Mouse (Mus musculus) cerebellum, adult 9-11 months (tissue): ENCODE results near the gene Tmem151a.

ENCODE experiments used
- DNase-seq: peaks from one replicate; pipeline ENCODE4 v3.0.0; 2022

Gene Tmem151a

DNA sequence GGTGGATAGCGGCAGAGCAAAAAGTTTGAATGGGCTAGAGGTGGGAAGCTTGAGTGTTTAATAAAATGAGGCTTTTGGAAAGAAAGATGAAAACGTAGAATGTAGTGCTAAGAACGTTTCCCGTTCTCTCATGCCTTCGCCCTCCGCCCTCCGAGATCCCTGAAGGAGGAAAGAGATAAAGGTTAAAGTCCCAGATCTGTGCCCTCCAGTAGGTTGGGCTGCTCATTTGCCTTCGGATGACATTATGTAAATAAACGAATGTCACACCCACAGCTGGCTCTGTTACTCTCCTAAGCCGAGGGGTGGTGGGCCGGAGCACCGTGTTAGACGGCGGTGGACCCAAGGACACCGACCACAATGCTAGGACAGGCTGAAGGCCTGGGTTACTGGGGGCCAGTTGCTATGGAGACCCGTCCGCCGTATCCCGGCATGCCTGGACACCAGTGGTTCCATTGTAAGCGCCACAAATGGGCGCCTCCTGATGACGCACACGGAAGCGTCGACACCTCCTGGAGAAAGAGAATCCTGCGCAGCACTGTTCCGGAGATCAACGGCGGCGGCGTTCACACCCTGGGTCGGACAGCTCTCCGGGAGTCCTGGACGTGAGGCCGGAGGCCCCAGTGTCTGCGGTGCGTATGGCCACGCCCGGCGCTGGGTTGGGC lies 44.3 kb downstream of the Tmem151a start, which contains the start of gene Brms1:
Brms1 (plus strand) TSS at position 493 of the 662 bp plus-strand sequence.
- DNase-seq, result peak; percentile 91

DNA sequence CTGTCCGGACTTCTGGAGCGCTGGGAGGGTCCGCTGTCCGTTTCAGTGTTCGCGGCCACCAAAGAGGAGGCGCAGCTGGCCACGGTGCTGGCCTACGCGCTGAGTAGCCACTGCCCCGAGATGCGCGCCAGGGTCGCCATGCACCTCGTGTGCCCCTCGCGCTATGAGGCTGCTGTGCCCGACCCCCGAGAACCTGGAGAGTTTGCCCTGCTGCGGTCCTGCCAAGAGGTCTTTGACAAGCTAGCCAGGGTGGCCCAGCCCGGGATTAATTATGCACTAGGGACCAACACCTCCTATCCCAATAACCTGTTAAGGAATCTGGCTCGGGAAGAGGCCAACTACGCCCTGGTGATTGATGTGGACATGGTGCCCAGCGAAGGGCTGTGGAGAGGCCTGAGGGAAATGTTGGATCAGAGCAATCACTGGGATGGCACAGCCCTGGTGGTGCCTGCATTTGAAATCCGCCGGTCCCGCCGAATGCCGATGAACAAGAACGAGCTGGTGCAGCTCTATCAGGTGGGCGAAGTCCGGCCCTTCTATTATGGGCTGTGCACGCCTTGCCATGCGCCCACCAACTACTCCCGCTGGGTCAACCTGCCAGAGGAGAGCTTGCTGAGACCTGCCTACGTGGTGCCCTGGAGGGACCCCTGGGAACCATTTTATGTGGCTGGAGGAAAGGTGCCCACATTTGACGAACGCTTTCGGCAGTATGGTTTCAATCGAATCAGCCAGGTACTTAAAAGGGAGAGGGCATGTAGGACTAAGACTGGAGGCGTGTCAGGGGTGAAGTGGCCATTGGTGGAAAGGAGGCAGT lies 45.8 kb downstream of the Tmem151a start:
- no peak for DNase-seq

DNA sequence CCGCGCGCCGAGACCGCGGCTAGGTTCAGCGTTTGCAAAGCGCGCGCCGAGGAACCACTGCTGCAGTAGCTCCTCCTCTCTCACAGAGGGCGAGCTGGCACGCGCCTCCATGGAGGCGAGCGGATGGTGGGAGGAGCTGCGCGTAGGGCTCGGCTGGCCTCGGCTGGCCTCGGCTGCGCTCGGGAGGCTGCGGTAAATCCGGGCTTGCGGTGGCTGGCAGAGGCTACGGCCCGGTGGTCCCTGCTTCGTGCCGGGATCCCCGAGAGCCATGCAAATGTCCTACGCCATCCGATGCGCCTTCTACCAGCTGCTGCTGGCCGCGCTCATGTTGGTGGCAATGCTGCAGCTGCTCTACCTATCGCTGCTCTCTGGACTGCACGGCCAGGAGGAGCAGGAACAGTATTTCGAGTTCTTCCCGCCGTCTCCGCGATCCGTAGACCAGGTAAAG lies 46.6 kb downstream of the Tmem151a start, which contains the start of the genes B4gat1 and AC124502.3:
B4gat1 (plus strand) TSS at position 118 of the 448 bp plus-strand sequence.
AC124502.3 (plus strand) TSS at position 183 of the 448 bp plus-strand sequence.
- DNase-seq, result peak; percentile 95

DNA sequence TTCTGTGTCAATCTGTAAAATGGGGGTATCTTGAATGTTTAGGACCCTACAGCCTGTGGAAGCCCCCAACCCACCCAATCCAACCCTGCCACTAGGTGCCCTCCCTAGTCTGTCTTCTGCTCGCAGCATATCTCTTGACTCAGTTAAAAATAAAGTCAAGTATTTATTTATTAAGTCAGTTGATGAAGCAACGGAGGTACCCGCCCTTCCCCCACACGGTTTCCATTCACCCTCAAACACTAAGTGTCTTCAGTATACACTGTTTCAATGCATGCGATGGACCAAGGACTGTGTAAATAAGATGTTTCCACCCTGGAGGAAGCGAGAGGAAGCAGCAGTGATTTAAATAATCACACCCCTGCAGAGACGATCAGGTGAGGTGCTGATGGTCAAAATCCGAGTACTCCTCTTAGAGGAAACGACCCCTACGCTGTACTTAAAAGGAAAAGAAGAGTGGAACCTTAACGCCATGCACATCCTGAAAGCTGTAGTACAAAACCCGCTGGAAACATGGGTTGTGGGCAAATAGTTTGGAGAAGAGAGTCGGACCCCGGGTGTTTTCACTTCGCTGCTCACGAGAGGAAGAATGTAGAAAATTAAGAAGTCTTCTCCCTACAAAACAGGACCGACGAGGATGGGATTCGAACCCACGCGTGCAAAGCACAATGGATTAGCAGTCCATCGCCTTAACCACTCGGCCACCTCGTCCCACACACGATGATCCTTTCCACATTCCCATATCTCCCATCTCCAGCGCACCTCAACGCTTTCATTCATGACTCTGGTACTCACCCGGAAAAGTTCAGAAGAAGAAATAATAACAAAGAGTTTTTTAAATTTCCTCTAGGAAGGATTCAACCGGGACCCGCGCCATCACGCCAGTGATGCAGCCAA lies 47.4 kb downstream of the Tmem151a start:
- DNase-seq, result peak; percentile 93

DNA sequence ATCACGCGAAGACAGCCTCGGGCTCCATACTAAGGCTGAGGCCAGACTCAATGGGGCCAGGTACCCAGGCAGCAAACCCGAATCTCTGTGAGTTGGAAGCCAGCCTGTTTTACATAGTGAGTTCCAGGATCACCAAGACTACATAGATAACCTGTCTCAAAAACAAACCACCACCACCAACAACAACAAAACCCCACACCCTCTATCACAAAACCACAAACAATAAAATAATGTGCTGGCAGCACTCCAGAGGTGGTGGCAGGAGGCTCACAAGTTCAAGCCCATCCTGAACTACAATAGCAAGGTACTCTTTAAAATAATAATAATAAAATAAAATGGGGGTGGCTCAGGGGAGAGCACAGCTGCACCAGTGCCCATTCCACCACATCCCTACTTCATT lies 48.8 kb downstream of the Tmem151a start:
- no peak for DNase-seq

DNA sequence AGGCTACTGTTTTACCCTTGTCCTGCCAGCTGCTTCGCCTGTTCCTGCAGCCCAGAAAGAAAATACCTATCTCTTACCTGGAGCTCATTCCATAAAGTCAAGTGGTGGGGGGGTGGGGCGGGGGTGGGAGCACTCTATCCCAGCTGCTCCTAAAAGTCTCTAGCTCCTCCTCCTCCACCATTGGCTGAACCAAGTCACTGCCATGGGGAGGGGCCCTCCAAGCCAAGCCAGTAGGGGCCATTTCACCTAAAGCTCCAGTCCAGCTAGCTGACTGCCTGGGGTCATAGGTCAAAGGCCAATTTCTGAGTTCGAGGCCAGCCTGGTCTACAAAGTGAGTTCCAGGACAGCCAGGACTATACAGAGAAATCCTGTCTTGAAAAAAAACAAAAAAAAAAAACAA lies 52.6 kb downstream of the Tmem151a start:
- no peak for DNase-seq

DNA sequence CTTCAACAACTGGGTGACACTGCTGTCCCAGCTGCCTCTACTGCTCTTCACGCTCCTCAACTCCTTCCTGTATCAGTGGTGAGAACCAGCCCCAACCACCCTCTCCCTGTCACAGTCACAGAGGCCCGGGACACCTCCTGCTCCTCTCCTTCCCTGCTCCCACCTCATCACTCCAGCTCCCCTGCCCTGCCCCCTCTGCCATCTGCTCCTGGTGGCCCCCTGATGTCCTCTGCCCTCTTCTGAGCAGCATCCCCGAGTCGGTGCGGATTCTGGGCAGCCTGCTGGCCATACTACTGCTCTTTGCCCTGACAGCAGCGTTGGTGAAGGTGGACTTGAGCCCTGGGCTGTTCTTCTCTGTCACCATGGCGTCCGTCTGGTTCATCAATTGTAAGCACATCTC lies 59.2 kb downstream of the Tmem151a start:
- no peak for DNase-seq

DNA sequence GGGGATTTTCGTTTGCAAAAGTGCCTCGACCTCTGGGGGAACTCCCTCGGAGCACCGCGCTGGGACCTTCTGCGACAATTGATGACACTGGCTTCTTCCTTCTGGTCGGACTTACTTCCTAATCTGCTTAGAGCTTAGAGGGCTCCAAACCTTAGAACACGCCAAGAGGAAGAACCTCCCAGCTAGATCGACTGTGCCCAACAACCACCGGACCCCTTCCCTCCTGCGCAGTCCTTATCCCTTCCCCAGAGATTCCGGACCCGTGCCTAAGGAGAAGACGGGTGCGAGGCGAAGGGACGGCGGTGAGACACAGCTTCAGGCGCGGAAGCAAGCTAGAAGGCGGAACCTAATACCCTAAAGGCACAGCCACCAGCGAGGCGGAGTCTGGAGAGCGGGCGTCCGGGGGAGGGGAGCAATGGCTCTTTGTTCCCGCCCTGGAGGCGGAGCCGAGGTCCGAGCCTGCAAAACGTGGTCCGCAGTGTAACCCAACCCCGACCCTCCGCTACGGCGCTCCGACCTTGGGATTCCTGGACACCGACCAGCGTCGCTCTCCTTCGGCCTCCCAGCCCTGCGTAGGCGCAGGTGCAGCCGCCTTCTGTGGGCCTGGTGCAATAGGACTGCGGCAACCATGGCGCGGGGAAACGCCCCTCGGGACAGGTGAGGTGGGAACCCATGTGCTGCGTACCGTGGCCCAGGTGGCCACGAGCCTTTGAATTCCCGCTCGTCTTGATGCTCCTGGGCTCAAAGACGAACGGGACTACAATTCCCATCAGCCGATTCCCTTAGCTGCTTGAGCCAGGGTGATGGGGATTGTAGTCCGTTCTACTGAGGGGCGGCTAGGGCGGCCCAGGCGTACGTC lies 61.5 kb downstream of the Tmem151a start, which contains the start of gene Slc29a2:
Slc29a2 (plus strand) TSS at position 240 of the 859 bp plus-strand sequence.
- peak; percentile 94 for DNase-seq

DNA sequence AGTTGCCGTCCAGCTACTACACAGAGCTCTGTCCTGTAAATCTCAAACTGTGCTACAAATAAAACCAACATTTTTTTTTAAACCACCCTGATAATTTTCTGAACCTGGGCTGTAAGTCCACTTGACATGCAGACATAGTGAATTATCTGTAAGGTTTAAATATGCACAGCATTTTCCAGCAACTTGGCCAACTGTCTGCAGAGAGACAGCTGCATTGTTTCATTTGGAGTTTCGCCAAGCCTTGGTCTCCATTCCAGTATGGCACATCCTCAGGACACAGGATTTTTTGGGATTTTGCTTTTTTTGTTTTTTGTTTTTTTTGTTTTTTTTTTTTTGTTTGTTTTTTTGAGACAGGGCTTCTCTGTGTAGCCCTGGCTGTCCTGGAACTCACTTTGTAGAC lies 63.9 kb downstream of the Tmem151a start:
- DNase-seq, result no peak
